Mouse (Mus musculus) lung, postnatal 25 days (tissue): ENCODE data around the gene Rpl36a-ps1.

Experiments
- DNase-seq: peaks from one replicate; pipeline ENCODE4 v3.0.0; 2022; ENCODE audit warnings: low spot score

Gene Rpl36a-ps1

GRCm38 (mm10) chr14:98951626-98952290 lies 42.4 kb downstream of the Rpl36a-ps1 start:
- DNase-seq: no peak
